Mouse (Mus musculus) ES-E14 (cell line): ENCODE data around the gene Ube2k.

Source experiments
- CHD2 ChIP-seq: IDR thresholded peaks from 2 replicates; pipeline ENCODE4 v1.6.1; 2014; ENCODE audit warnings: mild to moderate bottlenecking, low read depth, low read length, inconsistent platforms
- ZC3H11A ChIP-seq: IDR thresholded peaks from 2 replicates; pipeline ENCODE4 v1.6.1; 2012; ENCODE audit warnings: low read depth, mild to moderate bottlenecking, inconsistent platforms, low read length, borderline replicate concordance

DNA sequence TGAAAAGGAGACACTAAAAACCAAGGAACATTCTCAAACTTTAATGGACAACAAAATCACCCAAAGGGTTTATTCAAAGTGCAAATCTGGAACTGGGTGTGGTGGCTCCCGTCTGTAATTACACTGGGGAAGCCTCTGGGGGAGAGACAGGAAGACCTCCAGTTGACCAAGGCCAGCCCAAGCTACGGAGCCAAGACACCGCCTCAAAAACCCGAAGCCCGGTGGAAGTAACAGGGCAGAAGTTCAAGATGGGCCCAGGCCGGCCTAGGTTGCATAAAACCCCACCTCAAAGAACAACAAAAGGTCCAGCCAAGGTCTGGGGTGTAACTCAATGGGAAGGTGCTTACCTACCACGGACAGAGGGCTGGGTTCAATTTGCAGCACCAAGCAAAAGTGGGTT is 48.3 kb upstream of the Ube2k start:
- TF ChIP-seq ZC3H11A (no peak), CHD2 (no peak)
